Mouse (Mus musculus) erythroblast, embryonic 14.5 days (primary cell): ENCODE results near the gene Tars. TPM values are rescaled to one million over a fixed set of nuclear protein-coding genes. Genes with fewer than 3 reads are reported as not detected.

ENCODE experiments used
- H3K27me3 ChIP-seq: 2 replicates; pipeline ENCODE4 v1.6.1; 2012; ENCODE audit warnings: inconsistent platforms; ENCODE audit not compliant: control insufficient read depth
- H3K36me3 ChIP-seq: 2 replicates; pipeline ENCODE4 v1.6.1; 2012; ENCODE audit warnings: mild to moderate bottlenecking, inconsistent platforms; ENCODE audit not compliant: control insufficient read depth
- H3K4me1 ChIP-seq: 2 replicates; pipeline ENCODE4 v1.6.1; 2012; ENCODE audit warnings: inconsistent platforms; ENCODE audit not compliant: control insufficient read depth
- H3K4me3 ChIP-seq: replicated peaks from 2 replicates; pipeline ENCODE3; 2012; ENCODE audit warnings: moderate library complexity, mild to moderate bottlenecking, inconsistent platforms
- H3K9me3 ChIP-seq: 2 replicates; pipeline ENCODE4 v1.6.1; 2012; ENCODE audit warnings: low read length, inconsistent platforms, mixed read lengths; ENCODE audit not compliant: control insufficient read depth
- GATA1 ChIP-seq: IDR thresholded peaks from 2 replicates; pipeline ENCODE4 v1.6.1; 2012; ENCODE audit warnings: low read length, inconsistent platforms, mixed read lengths
- TAL1 ChIP-seq: IDR thresholded peaks from 3 replicates; pipeline ENCODE4 v1.6.1; 2012; ENCODE audit warnings: low read length, inconsistent platforms, mixed read lengths
- polyA plus RNA-seq: library from polyadenylated mRNA; stranded (reverse); fragments of >175 nt; gene quantifications from 2 replicates; pipeline ENCODE4 v1.2.3, GENCODE M21; 2012

The Tars gene
- polyA plus RNA-seq = 2.1 and 2.5 TPM in 2 replicates

- peak within 1 kb of the TSS; percentile 83 for H3K4me3 ChIP-seq
- H3K36me3 ChIP-seq = peaks cover 30% of the 10 kb centered on the region
- H3K9me3 ChIP-seq = no peaks in the 10 kb centered on the region
- peaks cover 26% of the 10 kb centered on the region for H3K4me1 ChIP-seq
- H3K27me3 ChIP-seq = peaks cover 9% of the 10 kb centered on the region; the same call in 1 of the 2 replicates
- TF ChIP-seq TAL1 = no peak
- peak; percentile 30; the same call in 1 of the 2 replicates for TF ChIP-seq GATA1
These were observed at the start of gene Tars for GRCm38 (mm10) chr15:11399356-11400067. Gene Tars (minus strand): TSS chr15:11399665.

DNA sequence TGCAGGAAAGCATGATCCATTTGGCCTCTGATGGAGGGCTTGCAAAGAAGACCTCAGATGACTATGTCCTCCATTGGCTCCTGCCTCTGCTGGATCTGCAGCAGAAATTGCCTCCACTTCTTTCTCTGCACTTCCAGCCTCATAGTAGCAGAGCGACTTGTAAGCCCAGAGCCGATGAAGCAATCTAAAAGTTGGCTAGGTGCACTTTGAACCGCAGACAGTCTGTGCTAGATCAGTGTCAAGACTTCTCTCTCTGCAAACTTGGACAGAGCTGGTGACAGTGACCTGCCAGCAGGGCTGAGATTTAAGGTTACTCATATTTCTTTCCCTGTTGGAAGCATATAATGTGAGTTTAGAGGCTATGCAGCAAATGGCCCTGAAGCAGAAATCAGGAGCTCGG lies 37.9 kb upstream of the Tars start:
- Histone ChIP-seq H3K27me3 (no peaks in the 10 kb centered on the region), H3K4me3 (no peak overlapping the region)

DNA sequence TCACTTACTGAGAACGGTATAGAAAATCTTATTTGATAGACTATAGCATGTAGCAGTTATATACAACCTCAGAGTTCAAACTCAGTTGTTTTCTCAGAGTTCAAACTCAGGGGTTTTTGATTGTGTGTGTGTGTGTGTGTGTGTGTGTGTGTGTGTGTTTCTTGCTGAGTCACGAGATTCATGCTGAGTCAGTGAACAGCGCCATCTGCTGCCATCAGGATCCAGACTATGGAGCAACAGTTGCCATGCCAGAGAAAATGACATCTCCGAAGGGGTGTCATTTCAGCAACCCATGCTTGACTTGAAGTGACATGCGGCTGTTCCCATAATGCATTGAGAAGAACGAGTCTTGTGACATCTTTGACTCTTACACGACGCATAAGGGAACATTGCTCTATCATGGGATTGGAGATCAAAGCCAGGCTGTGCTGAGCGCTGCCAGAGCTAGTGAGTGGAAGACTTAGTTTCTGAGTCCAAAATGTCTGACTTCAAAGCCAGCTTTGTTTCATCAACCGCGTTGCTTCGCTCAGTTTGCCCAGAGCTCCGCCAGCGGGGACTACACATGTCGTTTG lies 37.3 kb upstream of the Tars start:
- Histone ChIP-seq H3K4me1 (no peaks in the 10 kb centered on the region), H3K36me3 (no peaks in the 10 kb centered on the region), H3K27me3 (no peaks in the 10 kb centered on the region)

More for the DNA sequence above, 37.9 kb upstream of the Tars start:
- Histone ChIP-seq H3K9me3 (peaks cover 6% of the 10 kb centered on the region; the same call in 1 of the 2 replicates), H3K4me1 (no peaks in the 10 kb centered on the region), H3K36me3 (no peaks in the 10 kb centered on the region)
- TF ChIP-seq TAL1 (no peak), GATA1 (no peak)

DNA sequence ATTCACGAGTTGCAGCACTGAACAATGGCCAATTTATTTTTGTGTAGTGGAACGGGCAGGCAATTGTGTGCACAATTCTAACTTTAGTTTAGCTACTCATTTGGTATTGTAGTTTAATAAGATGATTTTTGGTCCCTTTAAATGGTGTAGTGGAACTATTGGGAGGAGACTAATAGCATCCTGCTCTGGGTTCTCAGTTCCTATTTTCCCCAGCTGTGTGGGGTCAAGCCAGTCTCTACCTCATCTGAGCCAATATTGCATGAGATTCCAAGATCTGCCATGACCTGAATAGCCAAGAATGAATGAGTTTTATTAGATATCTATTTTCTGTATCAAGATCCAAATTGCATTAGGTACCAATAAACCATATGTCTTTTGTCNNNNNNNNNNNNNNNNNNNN lies 27.4 kb upstream of the Tars start:
- TF ChIP-seq GATA1 (no peak), TAL1 (no peak)
- no peaks in the 10 kb centered on the region for H3K36me3 ChIP-seq
- H3K4me3 ChIP-seq = no peak overlapping the region
- H3K9me3 ChIP-seq = no peaks in the 10 kb centered on the region; the same call in 1 of the 2 replicates
- H3K4me1 ChIP-seq = no peaks in the 10 kb centered on the region
- no peaks in the 10 kb centered on the region for H3K27me3 ChIP-seq

More for the DNA sequence above, 37.3 kb upstream of the Tars start:
- H3K9me3 ChIP-seq = peaks cover 6% of the 10 kb centered on the region; the same call in 1 of the 2 replicates
- TF ChIP-seq TAL1 (no peak), GATA1 (no peak)
- H3K4me3 ChIP-seq = no peak overlapping the region

GRCm38 (mm10) chr15:11413484-11413883 lies 14.0 kb upstream of the Tars start:
- H3K27me3 ChIP-seq = no peaks in the 10 kb centered on the region
- no peak for TF ChIP-seq GATA1
- H3K36me3 ChIP-seq = no peaks in the 10 kb centered on the region
- no peaks in the 10 kb centered on the region for H3K4me1 ChIP-seq
- H3K4me3 ChIP-seq = no peak overlapping the region
- no peaks in the 10 kb centered on the region for H3K9me3 ChIP-seq

- H3K9me3 ChIP-seq = no peaks in the 10 kb centered on the region
- H3K4me3 ChIP-seq = no peak overlapping the region
- no peaks in the 10 kb centered on the region for H3K27me3 ChIP-seq
- no peaks in the 10 kb centered on the region for H3K4me1 ChIP-seq
- TF ChIP-seq GATA1 = no peak
- TF ChIP-seq TAL1 = no peak
- H3K36me3 ChIP-seq = no peaks in the 10 kb centered on the region
These were observed 13.1 kb upstream of the Tars start for GRCm38 (mm10) chr15:11412542-11412941.

GRCm38 (mm10) chr15:11411846-11412245 lies 12.4 kb upstream of the Tars start:
- no peaks in the 10 kb centered on the region for H3K4me1 ChIP-seq
- H3K36me3 ChIP-seq = no peaks in the 10 kb centered on the region
- no peaks in the 10 kb centered on the region for H3K27me3 ChIP-seq
- no peak overlapping the region for H3K4me3 ChIP-seq
- TF ChIP-seq TAL1 (no peak), GATA1 (no peak)
- no peaks in the 10 kb centered on the region for H3K9me3 ChIP-seq

GRCm38 (mm10) chr15:11408155-11408826 lies 8.8 kb upstream of the Tars start:
- no peaks in the 10 kb centered on the region for H3K36me3 ChIP-seq
- H3K4me3 ChIP-seq = no peak overlapping the region
- no peaks in the 10 kb centered on the region for H3K4me1 ChIP-seq
- no peaks in the 10 kb centered on the region for H3K9me3 ChIP-seq
- TF ChIP-seq TAL1 (no peak), GATA1 (no peak)
- H3K27me3 ChIP-seq = peaks cover 5% of the 10 kb centered on the region; the same call in 1 of the 2 replicates

DNA sequence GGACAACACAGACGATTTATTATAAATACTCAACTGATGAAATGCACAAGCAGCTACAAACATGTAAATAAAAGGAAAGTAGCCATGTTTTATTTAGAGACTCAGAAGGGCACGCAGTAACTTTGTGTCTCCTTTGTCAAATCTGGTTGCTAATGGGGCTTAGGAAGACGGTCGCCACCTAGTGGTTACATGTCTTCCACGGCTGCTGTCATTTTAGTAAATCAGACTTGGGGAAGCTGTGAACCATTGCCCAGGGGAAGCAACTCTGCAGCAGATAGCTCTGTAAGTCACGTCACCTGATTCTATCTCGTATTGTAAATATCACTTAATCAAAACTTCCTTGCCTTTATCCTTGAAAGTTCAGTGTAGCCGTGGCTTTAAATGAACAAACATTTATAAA lies 7.9 kb upstream of the Tars start:
- H3K4me1 ChIP-seq = no peaks in the 10 kb centered on the region
- no peaks in the 10 kb centered on the region for H3K9me3 ChIP-seq
- TF ChIP-seq TAL1 = no peak
- no peak for TF ChIP-seq GATA1
- no peaks in the 10 kb centered on the region for H3K36me3 ChIP-seq
- peaks cover 9% of the 10 kb centered on the region; the same call in 1 of the 2 replicates for H3K27me3 ChIP-seq
- H3K4me3 ChIP-seq = no peak overlapping the region
